In genomic region chr5:15602424-15602947, GRCm38 (mm10) we compare ENCODE assay signal across 12 mouse cellular contexts. TPM values are rescaled to one million over a fixed set of nuclear protein-coding genes. Genes with fewer than 3 reads are reported as not detected.
"Had no signal": no experiment of that assay in that cellular context is flagged by ENCODE, and none has a peak within 500 bp of the region (broad histone marks: within the 10 kb centered on the region; RNA-seq: fewer than 3 reads in every experiment).

No protein-coding gene starts in this region.

RNA-seq across cellular contexts. Expression of gene Speer4d, which starts 16.4 kb away (rescaled TPM):
- polyA plus RNA-seq: kidney, embryonic 15.5 days; limb, embryonic 11.5 days; limb, embryonic 14.5 days; liver, adult 2 months; liver, embryonic 13.5 days; liver, embryonic 16.5 days; lung, embryonic 15.5 days; midbrain, embryonic 14.5 days; neural tube, embryonic 12.5 days; neural tube, embryonic 15.5 days; stomach, embryonic 16.5 days; thymus, adult 2 months had no signal

RNA-seq across cellular contexts. Expression of gene Gm21083, which starts 25.4 kb away (rescaled TPM):
- polyA plus RNA-seq: kidney, embryonic 15.5 days; limb, embryonic 11.5 days; liver, adult 2 months; liver, embryonic 13.5 days; liver, embryonic 16.5 days; lung, embryonic 15.5 days; midbrain, embryonic 14.5 days; neural tube, embryonic 12.5 days; neural tube, embryonic 15.5 days; stomach, embryonic 16.5 days; thymus, adult 2 months had no signal

RNA-seq across cellular contexts. Expression of gene 4930572O03Rik, which starts 54.4 kb away (rescaled TPM):
- polyA plus RNA-seq: kidney, embryonic 15.5 days; limb, embryonic 11.5 days; limb, embryonic 14.5 days; liver, adult 2 months; liver, embryonic 13.5 days; liver, embryonic 16.5 days; lung, embryonic 15.5 days; midbrain, embryonic 14.5 days; neural tube, embryonic 12.5 days; neural tube, embryonic 15.5 days; stomach, embryonic 16.5 days; thymus, adult 2 months had no signal
